Mouse (Mus musculus): ENCODE data around the gene Pcx. TPM values are rescaled to one million over a fixed set of nuclear protein-coding genes. Genes with fewer than 3 reads are reported as not detected.
"Not testable (repeated sequence)": the region's sequence is repeated elsewhere in the genome, so short reads cannot be mapped to it uniquely, and the experiment has no call there.

Pcx gene
- polyA plus RNA-seq, 1 experiment from 2014 or later: 17.3 TPM

DNA sequence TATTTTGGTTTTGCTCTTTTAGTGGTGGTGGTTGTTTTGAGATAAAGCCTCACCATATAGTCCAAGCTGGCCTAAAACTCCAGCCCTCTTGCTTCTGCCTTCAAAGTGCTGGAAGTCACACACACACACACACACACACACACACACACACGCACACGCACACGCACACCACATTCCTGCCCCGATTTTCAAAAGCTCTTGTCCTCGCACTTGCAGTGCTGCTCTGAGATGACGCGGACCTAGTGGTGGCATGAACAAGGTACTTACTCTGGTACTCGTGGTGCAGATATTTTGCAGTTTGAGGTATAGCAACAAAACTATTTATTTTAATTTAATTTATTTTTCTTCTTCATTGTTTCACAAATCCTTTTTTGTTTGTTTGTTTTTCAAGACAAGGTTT lies 62.2 kb downstream of the Pcx start:
- no peak for ATAC-seq
- Histone ChIP-seq H3K4me1 (peaks cover 20% of the 10 kb centered on the region), H3K4me3 (no peak overlapping the region), H3K27ac (no peak overlapping the region), H3K4me2 (no peak overlapping the region), H3K9me3 (replicated peaks) (no peaks in the 10 kb centered on the region), H3K9ac (no peak overlapping the region), H3K36me3 (ENCODE audit: poor library complexity, severe bottlenecking) (no peaks in the 10 kb centered on the region), H3K27me3 (no peaks in the 10 kb centered on the region)
- 72% methylated on average over 8 of the region's 8 CpGs for WGBS

DNA sequence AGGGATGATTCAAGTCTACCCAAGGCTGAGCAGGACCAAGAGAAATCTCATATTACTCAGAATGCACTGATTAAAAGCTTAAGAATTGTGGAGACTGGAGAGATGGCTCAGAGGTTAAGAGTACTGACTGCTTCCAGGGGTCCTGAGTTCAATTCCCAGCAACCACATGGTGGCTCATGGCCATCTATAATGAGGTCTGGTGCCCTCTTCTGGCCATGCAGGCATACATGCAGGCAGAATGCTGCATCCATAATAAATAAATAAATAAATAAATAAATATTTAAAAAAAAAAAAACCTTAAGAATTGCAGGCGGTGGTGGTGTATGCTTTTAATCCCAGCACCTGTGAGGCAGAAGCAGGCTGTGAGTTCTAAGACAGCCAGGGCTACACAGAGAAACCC lies 63.0 kb downstream of the Pcx start:
- no peaks in the 10 kb centered on the region for H3K27me3 ChIP-seq
- ATAC-seq: no peak
- no peak overlapping the region for H3K27ac ChIP-seq
- H3K4me3 ChIP-seq: no peak overlapping the region
- H3K9me3 ChIP-seq (replicated peaks): no peaks in the 10 kb centered on the region
- 96% methylated on average over 1 of the region's 1 CpGs for WGBS
- no peaks in the 10 kb centered on the region for H3K36me3 ChIP-seq (ENCODE audit: poor library complexity, severe bottlenecking)
- H3K4me2 ChIP-seq: no peak overlapping the region
- H3K4me1 ChIP-seq: peaks cover 20% of the 10 kb centered on the region
- no peak overlapping the region for H3K9ac ChIP-seq

DNA sequence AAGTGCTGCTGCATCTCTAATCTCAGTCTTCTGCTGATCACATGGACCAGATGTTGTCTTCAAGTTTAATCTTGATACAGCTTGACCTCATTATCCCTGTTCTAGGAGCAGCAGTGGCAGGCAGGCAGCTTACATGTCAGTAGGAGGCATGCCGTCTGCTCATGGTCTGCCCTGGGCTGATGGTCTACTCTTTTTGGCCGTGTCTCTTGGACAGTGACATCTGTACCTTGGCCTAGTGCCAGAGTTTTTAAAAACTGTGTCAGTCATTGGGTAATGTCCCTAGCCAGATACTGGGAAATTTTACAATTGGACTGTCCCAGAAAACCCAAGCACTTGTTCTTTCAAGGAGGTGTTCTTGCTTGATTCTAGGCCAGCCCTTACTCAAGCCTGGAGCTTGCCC lies 68.5 kb downstream of the Pcx start:
- no peak overlapping the region for H3K4me2 ChIP-seq
- no peaks in the 10 kb centered on the region for H3K9me3 ChIP-seq (replicated peaks)
- no peaks in the 10 kb centered on the region for H3K4me1 ChIP-seq
- ATAC-seq: no peak
- H3K27me3 ChIP-seq: no peaks in the 10 kb centered on the region
- WGBS: 84% methylated on average over 2 of the region's 2 CpGs
- H3K27ac ChIP-seq: no peak overlapping the region
- H3K9ac ChIP-seq: no peak overlapping the region
- no peaks in the 10 kb centered on the region for H3K36me3 ChIP-seq (ENCODE audit: poor library complexity, severe bottlenecking)
- H3K4me3 ChIP-seq: no peak overlapping the region

DNA sequence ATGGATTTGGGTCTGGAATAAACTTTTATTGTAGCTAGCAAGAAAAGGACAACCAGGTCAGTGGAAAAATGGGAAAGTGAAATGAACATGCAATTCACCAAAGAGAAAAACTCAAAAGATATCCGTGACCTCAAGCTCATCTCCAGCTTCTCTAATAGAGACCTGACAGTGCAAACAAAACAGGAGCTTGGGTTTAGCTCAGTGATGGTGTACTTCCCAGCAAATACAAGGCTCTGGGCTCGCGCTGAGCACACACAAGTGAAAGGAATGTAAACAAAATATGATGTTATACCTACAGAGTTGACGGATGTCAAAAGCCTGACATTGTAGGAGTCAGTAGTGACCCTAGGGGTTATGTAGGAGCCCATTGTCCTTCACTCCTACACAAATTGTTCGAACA lies 69.0 kb downstream of the Pcx start:
- Histone ChIP-seq H3K9me3 (replicated peaks) (no peaks in the 10 kb centered on the region), H3K36me3 (ENCODE audit: poor library complexity, severe bottlenecking) (no peaks in the 10 kb centered on the region), H3K27ac (no peak overlapping the region), H3K27me3 (no peaks in the 10 kb centered on the region), H3K9ac (no peak overlapping the region), H3K4me3 (no peak overlapping the region), H3K4me2 (no peak overlapping the region), H3K4me1 (no peaks in the 10 kb centered on the region)
- 90% methylated on average over 5 of the region's 5 CpGs for WGBS
- no peak for ATAC-seq

DNA sequence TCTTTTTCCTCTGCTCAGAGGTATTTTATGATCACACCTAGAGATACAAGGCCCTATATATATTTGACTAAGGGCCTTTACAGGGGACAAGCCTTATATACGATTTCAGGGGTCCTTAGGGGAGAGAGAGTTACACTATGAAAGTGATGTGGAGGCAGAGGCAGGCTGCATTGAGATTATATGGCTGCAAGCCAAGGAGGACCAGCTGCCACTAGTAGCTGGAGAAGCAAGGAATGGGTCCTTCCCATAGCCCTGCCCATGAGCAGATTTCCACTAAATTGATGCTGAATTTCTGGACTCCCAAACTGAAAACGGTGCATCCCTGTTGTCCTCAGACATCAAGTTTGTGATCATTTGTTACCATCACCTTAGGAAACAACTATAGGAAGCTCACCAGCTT lies 73.6 kb downstream of the Pcx start:
- WGBS: 75% methylated on average over 2 of the region's 2 CpGs
- no peak for ATAC-seq
- no peaks in the 10 kb centered on the region; the same call in 1 of the 2 replicates for H3K27me3 ChIP-seq
- H3K9ac ChIP-seq: no peak overlapping the region
- no peaks in the 10 kb centered on the region for H3K4me1 ChIP-seq
- no peak overlapping the region for H3K4me3 ChIP-seq
- no peak overlapping the region for H3K27ac ChIP-seq
- H3K36me3 ChIP-seq (ENCODE audit: poor library complexity, severe bottlenecking): no peaks in the 10 kb centered on the region
- H3K4me2 ChIP-seq: no peak overlapping the region
- no peaks in the 10 kb centered on the region for H3K9me3 ChIP-seq (replicated peaks)

DNA sequence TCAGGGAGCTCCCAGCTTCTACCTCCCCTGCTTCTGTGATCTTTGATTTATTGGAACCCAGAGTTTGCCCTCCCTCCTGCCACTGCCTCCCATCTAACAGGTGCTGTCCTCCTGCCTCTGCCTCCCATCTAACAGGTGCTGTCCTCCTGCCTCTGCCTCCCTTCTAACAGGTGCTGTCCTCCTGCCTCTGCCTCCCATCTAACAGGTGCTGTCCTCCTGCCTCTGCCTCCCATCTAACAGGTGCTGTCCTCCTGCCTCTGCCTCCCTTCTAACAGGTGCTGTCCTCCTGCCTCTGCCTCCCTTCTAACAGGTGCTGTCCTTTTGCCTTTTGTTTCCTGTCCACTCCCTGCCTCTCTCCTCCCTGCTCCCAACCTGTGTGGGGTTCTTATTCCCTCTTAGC lies 76.5 kb downstream of the Pcx start:
- H3K9ac ChIP-seq; H3K36me3 ChIP-seq (ENCODE audit: poor library complexity, severe bottlenecking); ATAC-seq; H3K4me3 ChIP-seq; H3K27ac ChIP-seq; H3K9me3 ChIP-seq (replicated peaks); H3K4me2 ChIP-seq; H3K4me1 ChIP-seq; H3K27me3 ChIP-seq: not testable (repeated sequence)

DNA sequence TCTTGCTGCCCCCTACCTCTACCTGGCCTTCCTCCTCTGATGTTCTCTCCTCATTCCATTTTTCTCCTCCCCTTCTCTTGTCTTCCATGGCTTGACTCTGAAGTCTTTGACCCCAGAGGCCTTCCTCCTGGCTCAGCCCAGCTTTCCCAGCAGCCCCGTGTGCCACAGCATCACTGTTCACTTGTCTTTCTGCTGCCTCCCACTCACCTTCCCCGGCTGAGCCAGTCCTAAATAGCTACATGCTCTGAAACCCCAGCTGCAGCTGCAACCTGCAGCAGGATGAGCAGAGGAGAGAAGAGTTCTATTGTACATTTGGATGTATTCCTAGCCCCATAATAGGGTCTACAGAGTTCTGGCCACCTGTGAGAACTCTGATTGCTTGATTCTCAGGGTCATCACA lies 77.2 kb downstream of the Pcx start:
- Histone ChIP-seq H3K9me3 (replicated peaks) (no peaks in the 10 kb centered on the region), H3K4me3 (no peak overlapping the region), H3K4me1 (no peaks in the 10 kb centered on the region), H3K36me3 (ENCODE audit: poor library complexity, severe bottlenecking) (no peaks in the 10 kb centered on the region), H3K27me3 (no peaks in the 10 kb centered on the region; the same call in 1 of the 2 replicates), H3K4me2 (no peak overlapping the region), H3K9ac (no peak overlapping the region), H3K27ac (no peak overlapping the region)
- 51% methylated on average over 2 of the region's 2 CpGs for WGBS
- ATAC-seq: no peak

DNA sequence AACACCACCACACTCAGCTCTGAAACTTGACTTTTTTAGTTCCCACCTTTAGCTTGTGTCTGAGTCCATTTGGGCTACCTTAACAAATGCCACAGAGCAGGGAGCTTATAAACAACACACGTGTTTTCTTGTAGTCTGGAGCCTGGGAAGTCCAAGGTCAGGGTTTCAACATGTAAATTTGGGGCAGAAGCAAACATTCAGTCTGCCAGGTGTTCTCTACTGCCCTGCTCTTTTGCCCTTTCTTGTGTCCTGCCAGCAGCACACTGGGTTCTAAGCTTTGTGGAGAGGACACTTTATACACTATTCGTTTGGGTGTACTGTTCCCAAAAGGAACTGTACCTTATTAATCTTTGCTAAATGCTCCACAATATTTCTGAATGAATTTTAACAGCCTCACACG lies 78.2 kb downstream of the Pcx start:
- H3K4me3 ChIP-seq: no peak overlapping the region
- no peak overlapping the region for H3K4me2 ChIP-seq
- no peaks in the 10 kb centered on the region for H3K36me3 ChIP-seq (ENCODE audit: poor library complexity, severe bottlenecking)
- no peak for ATAC-seq
- H3K27ac ChIP-seq: no peak overlapping the region
- no peak overlapping the region for H3K9ac ChIP-seq
- WGBS: 72% methylated on average over 3 of the region's 3 CpGs
- H3K4me1 ChIP-seq: no peaks in the 10 kb centered on the region
- no peaks in the 10 kb centered on the region; the same call in 1 of the 2 replicates for H3K27me3 ChIP-seq
- H3K9me3 ChIP-seq (replicated peaks): no peaks in the 10 kb centered on the region

DNA sequence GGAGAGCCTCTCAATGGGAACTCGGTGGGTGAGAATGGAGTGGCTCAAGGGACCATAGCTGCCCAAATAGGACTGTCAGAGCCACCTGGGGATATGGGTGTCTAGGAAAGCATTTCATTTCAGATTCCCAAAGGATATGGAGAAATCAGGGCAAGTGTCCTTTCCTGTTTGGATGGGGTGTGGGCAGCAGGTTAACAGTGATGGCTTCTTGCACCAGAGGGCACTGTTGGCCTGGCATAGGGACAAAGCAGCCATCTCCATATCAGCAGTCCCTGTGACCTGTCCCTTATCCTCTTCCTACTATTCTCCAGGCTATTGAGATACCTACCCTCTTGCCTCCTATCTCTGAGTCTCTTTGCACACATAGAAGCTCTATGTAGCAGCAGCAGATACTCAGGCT lies 78.8 kb downstream of the Pcx start:
- Histone ChIP-seq H3K36me3 (ENCODE audit: poor library complexity, severe bottlenecking) (no peaks in the 10 kb centered on the region), H3K9me3 (replicated peaks) (no peaks in the 10 kb centered on the region), H3K27me3 (no peaks in the 10 kb centered on the region; the same call in 1 of the 2 replicates), H3K27ac (no peak overlapping the region), H3K4me1 (no peaks in the 10 kb centered on the region), H3K4me3 (no peak overlapping the region), H3K4me2 (no peak overlapping the region), H3K9ac (no peak overlapping the region)
- no peak for ATAC-seq
- 61% methylated on average over 1 of the region's 1 CpGs for WGBS

DNA sequence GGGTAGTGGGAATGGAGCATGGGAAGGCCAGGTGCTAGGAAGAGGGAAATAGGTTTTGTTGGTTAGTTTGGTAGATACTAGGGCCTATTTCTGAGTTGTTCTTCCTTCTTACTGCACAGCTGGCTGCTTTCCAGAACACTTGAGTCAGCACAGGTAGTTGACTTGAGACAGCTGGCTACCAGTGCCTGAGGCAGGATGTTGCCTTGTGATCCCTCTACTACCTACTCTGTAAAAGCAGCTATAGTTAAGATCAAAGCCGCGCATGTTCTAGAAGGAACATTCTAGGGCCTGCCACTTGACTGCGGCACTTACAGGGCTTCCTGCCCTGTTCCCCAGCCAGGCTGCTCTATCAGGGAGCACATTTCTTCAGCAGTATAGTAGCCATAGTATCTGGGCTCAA lies 79.8 kb downstream of the Pcx start:
- Histone ChIP-seq H3K36me3 (ENCODE audit: poor library complexity, severe bottlenecking) (no peaks in the 10 kb centered on the region), H3K4me3 (no peak overlapping the region), H3K27ac (no peak overlapping the region), H3K4me2 (no peak overlapping the region), H3K27me3 (no peaks in the 10 kb centered on the region; the same call in 1 of the 2 replicates), H3K4me1 (no peaks in the 10 kb centered on the region), H3K9ac (no peak overlapping the region), H3K9me3 (replicated peaks) (no peaks in the 10 kb centered on the region)
- 98% methylated on average over 3 of the region's 3 CpGs for WGBS
- ATAC-seq: no peak

DNA sequence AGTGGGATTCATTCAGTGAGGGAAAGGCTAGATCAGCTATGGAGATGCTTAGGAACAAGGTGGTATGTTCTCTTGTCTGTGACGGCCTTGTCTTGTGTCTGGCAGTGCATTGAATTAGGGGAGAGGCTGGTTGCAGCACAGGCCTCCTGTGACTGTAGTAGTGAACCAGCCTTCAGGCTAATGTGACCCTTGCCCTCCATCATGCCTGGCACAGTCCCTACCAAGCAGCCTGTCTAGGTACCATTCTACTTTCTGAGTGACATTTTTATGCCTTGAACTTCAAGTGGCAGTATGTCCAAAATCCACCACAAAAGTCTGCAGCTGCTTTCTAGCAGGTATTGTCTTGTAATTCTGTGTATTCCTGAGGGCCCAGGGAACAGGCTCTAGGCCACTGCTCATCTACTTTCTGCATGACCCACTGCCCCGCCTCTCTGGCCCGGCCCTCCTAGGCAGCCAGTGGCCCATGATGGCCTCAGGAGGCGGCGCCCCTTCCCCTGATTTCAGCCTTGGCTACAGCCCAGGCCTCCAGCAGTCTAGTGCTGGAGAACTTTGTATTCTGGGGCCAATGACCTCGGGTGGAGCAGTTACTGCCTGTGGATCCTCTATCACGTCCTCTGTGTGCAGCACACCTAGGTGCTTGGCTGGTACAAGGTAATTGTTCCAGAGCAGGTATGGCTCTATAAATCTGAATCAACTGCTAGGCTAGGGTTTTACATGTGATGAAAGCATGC lies 83.7 kb downstream of the Pcx start:
- Histone ChIP-seq H3K4me3 (no peak overlapping the region), H3K36me3 (ENCODE audit: poor library complexity, severe bottlenecking) (no peaks in the 10 kb centered on the region), H3K4me1 (no peaks in the 10 kb centered on the region), H3K9ac (no peak overlapping the region), H3K27me3 (no peaks in the 10 kb centered on the region), H3K9me3 (replicated peaks) (no peaks in the 10 kb centered on the region), H3K4me2 (no peak overlapping the region), H3K27ac (no peak overlapping the region)
- ATAC-seq: no peak
- 58% methylated on average over 7 of the region's 7 CpGs for WGBS

DNA sequence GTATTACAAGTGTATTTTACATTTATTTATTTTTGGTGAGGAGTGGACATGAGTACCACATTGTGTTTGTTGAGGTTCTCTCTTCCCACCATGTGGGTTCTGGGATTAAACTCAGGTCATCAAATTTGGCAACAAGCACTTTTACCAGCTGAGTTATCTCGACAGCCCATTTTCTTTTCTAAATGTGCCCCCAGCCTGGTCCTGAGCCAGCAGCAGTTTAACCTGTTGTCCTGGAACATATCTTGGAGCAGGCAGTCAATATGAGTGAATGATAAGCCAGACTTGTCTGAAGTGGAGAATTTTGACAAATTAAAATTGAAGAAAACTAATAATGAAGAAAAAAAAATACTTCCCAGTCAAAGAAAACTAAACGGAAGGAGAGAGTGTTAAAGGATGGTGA lies 85.8 kb downstream of the Pcx start:
- 66% methylated on average over 2 of the region's 2 CpGs for WGBS
- Histone ChIP-seq H3K4me3 (no peak overlapping the region), H3K27me3 (no peaks in the 10 kb centered on the region), H3K9ac (no peak overlapping the region), H3K4me1 (no peaks in the 10 kb centered on the region), H3K36me3 (ENCODE audit: poor library complexity, severe bottlenecking) (no peaks in the 10 kb centered on the region), H3K9me3 (replicated peaks) (no peaks in the 10 kb centered on the region), H3K4me2 (no peak overlapping the region), H3K27ac (no peak overlapping the region)
- no peak for ATAC-seq

DNA sequence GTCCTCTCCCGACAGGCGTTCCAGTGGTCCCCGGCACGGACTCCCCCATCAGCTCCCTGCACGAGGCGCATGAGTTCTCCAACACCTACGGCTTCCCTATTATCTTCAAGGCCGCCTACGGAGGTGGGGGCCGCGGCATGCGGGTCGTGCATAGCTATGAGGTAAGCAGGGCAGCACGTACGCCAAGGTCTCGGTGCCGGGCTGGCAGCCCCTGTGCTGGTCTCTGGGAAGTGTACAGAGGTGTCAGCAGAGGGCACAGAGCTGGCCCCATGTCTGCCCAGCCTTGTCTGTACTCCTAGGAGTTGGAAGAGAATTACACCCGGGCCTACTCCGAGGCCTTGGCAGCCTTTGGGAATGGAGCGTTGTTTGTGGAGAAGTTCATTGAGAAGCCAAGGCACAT lies 92.2 kb downstream of the Pcx start:
- no peak overlapping the region for H3K4me3 ChIP-seq
- H3K9me3 ChIP-seq (replicated peaks): no peaks in the 10 kb centered on the region
- H3K27me3 ChIP-seq: no peaks in the 10 kb centered on the region
- H3K4me2 ChIP-seq: no peak overlapping the region
- no peak overlapping the region for H3K27ac ChIP-seq
- no peak overlapping the region for H3K9ac ChIP-seq
- no peaks in the 10 kb centered on the region for H3K4me1 ChIP-seq
- WGBS: 86% methylated on average over 20 of the region's 20 CpGs
- no peaks in the 10 kb centered on the region for H3K36me3 ChIP-seq (ENCODE audit: poor library complexity, severe bottlenecking)
- no peak for ATAC-seq

All from forebrain, embryonic 13.5 days (tissue).